Mouse (Mus musculus) embryonic fibroblast, embryonic 13.5 days (primary cell): Measurements from ENCODE around the gene Abhd12.

Experiments used
- CTCF ChIP-seq: IDR thresholded peaks from 2 replicates; pipeline ENCODE4 v1.5.1; 2011; ENCODE audit warnings: mild to moderate bottlenecking, control low read depth, low read length, moderate library complexity, borderline replicate concordance; ENCODE audit not compliant: insufficient read depth
- POLR2A ChIP-seq: IDR thresholded peaks from 2 replicates; pipeline ENCODE4 v1.6.1; 2011; ENCODE audit warnings: low read depth, mild to moderate bottlenecking, control low read depth, low read length, moderate library complexity

- no peak for TF ChIP-seq POLR2A
- TF ChIP-seq CTCF = no peak
Measured at GRCm38 (mm10) chr2:150808381-150808780, 96.2 kb downstream of the Abhd12 start.
